In genomic region chr6:72616643-72617288, GRCm38 (mm10) we compare ENCODE assay signal across 8 mouse cellular contexts. TPM values are rescaled to one million over a fixed set of nuclear protein-coding genes. Genes with fewer than 3 reads are reported as not detected.
DNase-seq lines count a peak whose midpoint lies in the region; ATAC-seq lines count a peak whose summit lies in the region.

Gene Tgoln1, minus strand, starts transcription at chr6:72617000.

- peaks cover 5% of the 10 kb centered on the region for H3K4me1 ChIP-seq in brown adipose tissue, adult 24 weeks (ENCODE audit: control insufficient read depth, insufficient read depth, insufficient read length, low read length)
- peaks cover 7 to 25% of the 10 kb centered on the region in 2 experiments for H3K4me1 ChIP-seq in heart, embryonic 14.5 days (ENCODE audit: control insufficient read depth in 2 of 2, insufficient read depth in 2 of 2, low read length in 2 of 2)
- peaks cover 51% of the 10 kb centered on the region for H3K4me1 ChIP-seq in liver, embryonic 13.5 days (replicated peaks)
- H3K4me1 ChIP-seq in stomach, embryonic 16.5 days (ENCODE audit: control insufficient read depth, insufficient read depth, low read length), result peaks cover 30% of the 10 kb centered on the region

- peak within 1 kb of the TSS; percentile 89 for H3K4me2 ChIP-seq in heart, embryonic 14.5 days (ENCODE audit: low read length)
- H3K4me2 ChIP-seq in liver, embryonic 13.5 days, result peak within 1 kb of the TSS; percentile 96
- peak within 1 kb of the TSS; percentile 93 for H3K4me2 ChIP-seq in stomach, embryonic 16.5 days (ENCODE audit: low read depth, low read length)

- ATAC-seq in heart, embryonic 14.5 days (ENCODE audit: insufficient number of reproducible peaks, insufficient read depth, low FRiP score, low read depth), result peak; percentile 93
- ATAC-seq in liver, embryonic 13.5 days (ENCODE audit: low read depth), result peak; percentile 95
- peak; percentile 94 for ATAC-seq in stomach, embryonic 16.5 days (ENCODE audit: insufficient read depth, low FRiP score)

- no peaks in the 10 kb centered on the region for H3K27me3 ChIP-seq in heart, embryonic 14.5 days (ENCODE audit: control insufficient read depth, insufficient read depth, low read length)
- no peaks in the 10 kb centered on the region for H3K27me3 ChIP-seq in liver, embryonic 13.5 days
- no peaks in the 10 kb centered on the region for H3K27me3 ChIP-seq in stomach, embryonic 16.5 days (ENCODE audit: control insufficient read depth, insufficient read depth, low read length)

- WGBS in heart, embryonic 14.5 days, result under 1% methylated on average over 41 of the region's 41 CpGs
- WGBS in liver, embryonic 13.5 days (ENCODE audit: insufficient replicate concordance), result under 1% methylated on average over 41 of the region's 41 CpGs
- under 1% methylated on average over 41 of the region's 41 CpGs for WGBS in stomach, embryonic 16.5 days

- peak within 1 kb of the TSS; percentile 90 for H3K4me3 ChIP-seq in brown adipose tissue, adult 24 weeks (ENCODE audit: insufficient read depth, low read depth, low read length)
- H3K4me3 ChIP-seq in heart, embryonic 14.5 days (ENCODE audit: control insufficient read depth in 1 of 2, insufficient read depth in 1 of 2, low read depth in 1 of 2, low read length in 2 of 2), result peak within 1 kb of the TSS; percentile 75 to 85
- peak within 1 kb of the TSS; percentile 89 for H3K4me3 ChIP-seq in liver, embryonic 13.5 days (replicated peaks)
- H3K4me3 ChIP-seq in stomach, embryonic 16.5 days (replicated peaks; ENCODE audit: low read length), result peak within 1 kb of the TSS; percentile 90

- no peaks in the 10 kb centered on the region for H3K9me3 ChIP-seq in heart, embryonic 14.5 days (ENCODE audit: control insufficient read depth, low read length)
- H3K9me3 ChIP-seq in liver, embryonic 13.5 days (replicated peaks), result no peaks in the 10 kb centered on the region
- no peaks in the 10 kb centered on the region for H3K9me3 ChIP-seq in stomach, embryonic 16.5 days (replicated peaks; ENCODE audit: control insufficient read depth, low read length)

- peak within 1 kb of the TSS; percentile 90 for H3K27ac ChIP-seq in brown adipose tissue, adult 24 weeks (replicated peaks; ENCODE audit: low read depth, low read length)
- peak within 1 kb of the TSS; percentile 88 to 89 for H3K27ac ChIP-seq in heart, embryonic 14.5 days (replicated peaks in 1 of 2; ENCODE audit: control insufficient read depth in 1 of 2, insufficient read depth in 1 of 2, low read depth in 2 of 2, low read length in 2 of 2)
- peak within 1 kb of the TSS; percentile 87 for H3K27ac ChIP-seq in liver, embryonic 13.5 days
- peak within 1 kb of the TSS; percentile 86 for H3K27ac ChIP-seq in stomach, embryonic 16.5 days (ENCODE audit: low read length)

- peaks cover 25% of the 10 kb centered on the region for H3K36me3 ChIP-seq in heart, embryonic 14.5 days (ENCODE audit: control insufficient read depth, insufficient read depth, low read length)
- H3K36me3 ChIP-seq in liver, embryonic 13.5 days, result peaks cover 18% of the 10 kb centered on the region
- H3K36me3 ChIP-seq in stomach, embryonic 16.5 days (ENCODE audit: control insufficient read depth, insufficient read depth, low read length), result peaks cover 4% of the 10 kb centered on the region; the same call in 1 of the 2 replicates

- DNase-seq in CD4-positive, CD25-positive, alpha-beta regulatory T cell, adult 2 months (ENCODE audit: low read depth, low spot score), result peak; percentile 98
- peak; percentile 83 for DNase-seq in fibroblast of lung, adult 2 months (ENCODE audit: low read depth)
- peak; percentile 96 for DNase-seq in kidney, postnatal 14 days
- peak; percentile 92 for DNase-seq in liver, embryonic 13.5 days
- DNase-seq in neural tube, embryonic 10.5 days (ENCODE audit: extremely low spot score, low spot score), result peak; percentile 92

- peak within 1 kb of the TSS; percentile 85 for H3K9ac ChIP-seq in heart, embryonic 14.5 days (ENCODE audit: low read length)
- peak within 1 kb of the TSS; percentile 87 for H3K9ac ChIP-seq in liver, embryonic 13.5 days
- peak within 1 kb of the TSS; percentile 85 for H3K9ac ChIP-seq in stomach, embryonic 16.5 days (ENCODE audit: low read length)

RNA-seq across cellular contexts. Expression of gene Tgoln1, which starts in this region (rescaled TPM):
- 115 and 176 TPM in 2 replicates for polyA plus RNA-seq in brown adipose tissue, adult 24 weeks (2012; ENCODE audit: insufficient read depth, insufficient read length, missing spikeins)
- polyA plus RNA-seq in heart, embryonic 14.5 days (2014; fragmentation: Nextera tagmentation; extraction: Ambion mirVana), result 27.9 and 29.4 TPM in 2 replicates
- 13.6 and 18.2 TPM in 2 replicates for polyA plus RNA-seq in liver, embryonic 13.5 days (2015; fragmentation: Nextera tagmentation; extraction: Ambion mirVana)
- 43.5 and 46.0 TPM in 2 replicates for polyA plus RNA-seq in stomach, embryonic 16.5 days (2015; fragmentation: Nextera tagmentation; extraction: Ambion mirVana)

Comparison
In these comparisons a context has a peak if more than half of its experiments do, and no peak if none do; other contexts are left out.
1. Peak in every context shown above with its lines: DNase-seq, ATAC-seq, H3K4me3 ChIP-seq and H3K27ac ChIP-seq.